Mouse (Mus musculus) ES-Bruce4 (cell line): ENCODE measurements around the gene Gm1123.

Source experiments
- CTCF ChIP-seq: IDR thresholded peaks from one replicate; pipeline ENCODE4 v1.8.1; 2011; ENCODE audit warnings: low read depth, low read length
- POLR2A ChIP-seq: IDR thresholded peaks from one replicate; pipeline ENCODE4 v1.8.1; 2011; ENCODE audit warnings: low read length; ENCODE audit not compliant: insufficient read depth

- TF ChIP-seq CTCF (no peak), POLR2A (no peak)
Observed at GRCm38 (mm10) chr9:99001326-99001725, 34.2 kb downstream of the Gm1123 start.
